Mouse (Mus musculus) B cell, adult 67 days (primary cell): ENCODE results near the gene 6430550D23Rik. TPM values are rescaled to one million over a fixed set of nuclear protein-coding genes. Genes with fewer than 3 reads are reported as not detected.

Source experiments
- total RNA-seq, 2 experiments: library from RNA; stranded (reverse); gene quantifications; 4 replicates each; pipeline ENCODE4 v1.2.4; 2023

6430550D23Rik gene
- total RNA-seq, result 1 to 10 TPM in 1 of 2 experiments, under 1 TPM in 1; 0.78 to 1.7 TPM

GRCm38 (mm10) chr2:156007888-156008532, at the start of gene 6430550D23Rik, which contains the start of gene Ergic3:
TSS of gene 6430550D23Rik (minus strand) at chr2:156007977.
TSS of gene Ergic3 (plus strand) at chr2:156008045.

GRCm38 (mm10) chr2:156052816-156053215, 45.0 kb upstream of the 6430550D23Rik start, which contains the start of gene Fer1l4:
TSS of gene Fer1l4 (minus strand) at chr2:156052947.

DNA sequence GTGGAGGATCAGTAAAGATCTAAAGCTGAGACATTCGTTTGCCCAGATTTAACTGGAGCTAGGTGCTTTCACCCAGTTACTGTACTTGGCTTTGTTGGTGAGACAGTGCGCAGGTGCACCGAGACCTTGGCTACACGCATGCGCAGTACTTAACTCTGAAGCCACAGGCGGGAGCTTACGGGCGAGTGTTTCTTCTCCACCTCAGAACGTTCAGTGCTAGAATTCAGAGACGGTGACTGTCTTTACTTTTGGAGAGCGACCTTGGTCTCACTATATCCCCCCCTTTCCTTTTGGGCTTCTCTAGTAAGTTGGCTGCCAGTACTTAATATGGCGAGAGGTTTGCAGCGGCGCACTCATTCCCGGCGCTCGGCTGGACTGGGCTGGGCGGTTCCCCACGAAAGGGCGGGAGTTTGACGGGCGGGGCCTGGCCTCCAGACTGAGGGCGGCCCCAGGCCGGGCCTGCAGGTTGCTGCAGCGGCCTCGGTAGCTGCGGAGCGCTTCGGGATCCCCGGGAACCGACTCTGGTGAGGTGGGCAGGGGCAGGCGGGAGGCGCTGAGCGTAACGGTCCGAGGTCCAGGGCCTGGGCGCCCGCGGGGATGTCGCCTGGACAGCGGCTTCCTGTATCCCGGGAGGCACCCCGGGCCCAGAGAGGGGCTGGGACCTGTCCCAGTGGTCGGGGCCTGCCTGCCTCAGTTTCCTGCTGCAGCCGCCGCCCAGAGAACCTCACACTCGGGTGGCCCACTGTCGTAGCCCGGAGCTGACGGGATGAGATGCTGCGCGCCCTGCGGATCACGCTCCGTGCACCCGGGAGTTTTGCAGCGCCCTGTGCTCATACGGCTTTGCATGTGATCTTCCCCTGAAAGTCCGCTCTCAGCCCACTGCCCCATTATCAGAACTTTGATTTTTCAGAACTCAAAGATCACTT, 51.4 kb downstream of the 6430550D23Rik start, which contains the start of gene Cep250:
Gene Cep250, plus strand, starts transcription at position 325 of the 926 bp plus-strand sequence.

DNA sequence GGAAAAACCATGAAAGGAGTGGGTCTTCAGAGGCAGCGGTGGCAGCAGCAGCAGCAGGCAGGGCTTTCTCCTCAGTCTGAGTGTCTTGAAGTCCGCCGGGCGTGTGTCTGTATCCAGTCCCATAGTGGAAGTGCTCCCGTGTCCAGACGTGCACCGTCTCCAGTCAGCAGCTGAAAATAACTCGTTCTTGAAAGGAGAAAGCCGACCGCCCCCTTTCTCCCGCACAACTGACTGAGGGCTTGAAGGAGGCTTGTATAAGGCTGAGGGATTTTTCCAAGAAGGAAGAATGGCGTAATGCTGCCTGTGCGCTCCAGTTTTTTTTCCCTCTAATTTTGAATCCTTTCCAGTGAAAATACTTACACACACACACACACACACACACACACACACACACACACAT, 62.7 kb downstream of the 6430550D23Rik start, which contains the start of gene Gdf5:
Gene Gdf5, minus strand, starts transcription at position 244 of the 400 bp plus-strand sequence.

DNA sequence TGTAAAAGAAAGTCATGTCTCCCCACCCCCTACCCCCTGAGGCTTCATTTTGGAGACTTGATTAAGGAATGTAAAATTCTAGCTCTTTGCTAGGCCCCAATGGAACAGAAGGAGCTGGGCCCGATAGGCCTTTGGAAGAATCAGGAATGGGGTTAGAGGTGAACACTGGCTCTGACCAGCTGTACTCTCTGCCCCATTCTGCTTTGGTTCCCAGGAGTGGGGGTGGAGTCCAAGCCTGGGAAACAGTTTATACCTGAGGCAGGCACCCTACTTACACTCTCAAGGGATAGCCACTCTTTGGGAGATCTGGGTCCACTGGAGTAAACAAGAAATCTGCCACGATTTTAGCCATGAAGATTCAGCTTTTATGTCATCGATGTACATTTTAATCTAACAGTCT, 67.1 kb downstream of the 6430550D23Rik start, which contains the start of gene Gm15557:
Gene Gm15557, plus strand, starts transcription at position 48 of the 400 bp plus-strand sequence.

DNA sequence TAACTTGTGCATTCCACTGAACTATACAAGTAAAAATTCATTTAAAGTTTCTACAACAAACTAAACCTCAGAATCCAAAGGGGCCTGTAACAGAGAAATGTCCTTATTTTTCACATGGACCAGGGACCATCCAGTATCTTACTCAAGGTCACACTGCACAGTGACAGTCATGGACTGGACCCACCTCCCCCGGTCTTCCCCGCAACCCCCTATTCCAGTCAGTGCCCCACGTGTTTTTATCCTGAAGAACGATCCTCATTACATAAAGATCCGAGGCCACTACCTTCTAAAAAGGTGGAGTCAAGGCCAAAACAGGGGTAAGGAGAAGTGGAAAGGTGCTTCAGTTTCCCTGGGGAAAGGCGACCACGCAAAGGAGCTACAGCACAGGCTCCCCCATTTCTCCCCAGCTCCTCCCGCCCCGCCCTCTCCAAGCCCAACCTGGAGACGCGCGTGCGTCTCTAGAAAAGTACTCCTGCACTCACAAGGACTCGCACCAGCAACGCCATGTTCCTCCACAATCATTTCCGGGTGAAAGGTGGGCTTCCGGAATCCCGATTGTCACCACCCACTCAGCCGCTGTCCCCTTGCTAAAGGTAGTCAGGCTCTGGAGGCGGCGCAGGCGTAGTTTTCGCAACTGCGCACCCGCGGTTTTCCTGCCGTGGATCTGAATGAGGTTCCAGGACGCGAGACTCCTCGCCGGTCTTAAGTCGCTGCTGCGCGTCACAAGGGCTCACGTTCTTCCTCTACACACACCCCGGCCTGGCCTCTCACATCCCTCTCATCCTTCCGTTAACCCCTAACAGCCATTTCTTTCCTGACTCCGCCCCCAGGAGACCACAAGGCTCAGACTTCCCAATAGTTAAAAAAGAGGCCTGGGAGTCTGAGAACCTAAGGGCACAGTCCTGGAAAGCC, 78.0 kb downstream of the 6430550D23Rik start, which contains the start of gene Uqcc1:
Gene Uqcc1, minus strand, starts transcription at position 780 of the 912 bp plus-strand sequence.

Other genes with a start within 250 kb of the 6430550D23Rik start
- gene Mmp24, start 232.6 kb downstream of the 6430550D23Rik start, total RNA-seq, result not detected
- gene BC029722, start 188.6 kb downstream of the 6430550D23Rik start, total RNA-seq, result 10 to 100 TPM; 25.9 to 27.2 TPM
- 100 to 1,000 TPM in 1 of 2 experiments, 10 to 100 TPM in 1; 84.4 to 126 TPM for gene Eif6, start 181.1 kb downstream of the 6430550D23Rik start, total RNA-seq
- gene Fam83c, start 173.1 kb downstream of the 6430550D23Rik start, total RNA-seq, result not detected
- 10 to 100 TPM; 35.4 to 40.9 TPM for gene Uqcc1, start 77.7 kb downstream of the 6430550D23Rik start, total RNA-seq
- not detected for gene Gm15557, start 67.2 kb downstream of the 6430550D23Rik start, total RNA-seq
- not detected for gene Gdf5, start 62.6 kb downstream of the 6430550D23Rik start, total RNA-seq
- 10 to 100 TPM; 65.6 to 75.0 TPM for gene Cep250, start 51.5 kb downstream of the 6430550D23Rik start, total RNA-seq
- 100 to 1,000 TPM in 1 of 2 experiments, 10 to 100 TPM in 1; 89.9 to 105 TPM for gene Ergic3, start 68 bp upstream of the 6430550D23Rik start, total RNA-seq
- not detected for gene Fer1l4, start 45.0 kb upstream of the 6430550D23Rik start, total RNA-seq
- 1 to 10 TPM; 4.9 to 5.0 TPM for gene Spag4, start 57.2 kb upstream of the 6430550D23Rik start, total RNA-seq
- 10 to 100 TPM; 68.4 to 75.3 TPM for gene Cpne1, start 104.0 kb upstream of the 6430550D23Rik start, total RNA-seq
- 10 to 100 TPM; 36.8 to 44.8 TPM for gene Rbm12, start 104.0 kb upstream of the 6430550D23Rik start, total RNA-seq
- 10 to 100 TPM; 28.3 to 34.8 TPM for gene Gm28036, start 119.1 kb upstream of the 6430550D23Rik start, total RNA-seq
- gene Romo1, start 136.1 kb upstream of the 6430550D23Rik start, total RNA-seq, result 10 to 100 TPM; 64.2 to 91.4 TPM
- 10 to 100 TPM; 38.8 to 40.7 TPM for gene Nfs1, start 136.2 kb upstream of the 6430550D23Rik start, total RNA-seq
- 1,000 to 10,000 TPM; 1,897 to 2,007 TPM for gene Rbm39, start 172.3 kb upstream of the 6430550D23Rik start, total RNA-seq
- 10 to 100 TPM; 73.2 to 81.1 TPM for gene Phf20, start 188.5 kb upstream of the 6430550D23Rik start, total RNA-seq